Mouse (Mus musculus) embryo, embryonic 11 days (tissue): Measurements from ENCODE around the gene Usp12.

Experiments
- DNase-seq: peaks from one replicate; pipeline ENCODE4 v3.0.0-alpha.2; 2015

The Usp12 gene

GRCm38 (mm10) chr5:146687541-146688313 lies 107.1 kb downstream of the Usp12 start:
- DNase-seq = no peak

DNA sequence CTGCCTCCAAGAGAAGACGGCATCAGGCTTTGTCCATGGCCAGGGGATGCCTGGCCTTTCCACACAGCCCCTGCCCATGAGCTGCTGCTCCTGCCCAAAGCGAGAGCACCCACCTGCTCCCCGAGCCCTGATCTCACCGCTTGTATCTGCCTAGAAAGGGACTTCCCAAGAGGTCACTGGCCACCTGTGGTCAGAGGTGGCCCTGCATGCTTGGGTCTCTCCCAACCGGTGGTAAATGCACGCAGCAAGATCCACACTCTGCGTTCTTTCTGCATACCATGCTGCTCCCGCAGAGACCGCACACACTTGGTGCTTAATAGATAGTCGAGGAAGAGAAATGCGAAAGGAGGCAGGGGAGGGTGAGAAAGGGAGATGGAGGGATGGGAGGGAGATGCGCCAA lies 107.9 kb downstream of the Usp12 start:
- DNase-seq = no peak
